Mouse (Mus musculus) CH12.LX (cell line): ENCODE results near the gene Hhipl1.

Experiments
- CTCF ChIP-seq, 2 experiments: IDR thresholded peaks in 1 of 2; conservative IDR thresholded peaks in 1 of 2; 2 replicates each; pipeline ENCODE4 v1.5.1; 2011 to 2012; ENCODE audit warnings: low read depth in 2 of 2, low read length in 2 of 2, improper control_type of control experiment in 1 of 2, inconsistent platforms in 1 of 2, mild to moderate bottlenecking in 1 of 2, moderate library complexity in 1 of 2
- POLR2A ChIP-seq: IDR thresholded peaks from 2 replicates; pipeline ENCODE4 v1.6.1; 2011; ENCODE audit warnings: low read depth, mild to moderate bottlenecking, improper control_type of control experiment, low read length

- TF ChIP-seq POLR2A (no peak), CTCF (conservative IDR thresholded peaks at IDR 0.05 in 1 of 2, IDR thresholded peaks at IDR 0.05 in 1 of 2; ENCODE audit: low read depth in 2 of 2, low read length in 2 of 2) (no peak)
Observed at GRCm38 (mm10) chr12:108271351-108272142, 34.5 kb upstream of the Hhipl1 start.
